Mouse (Mus musculus): ENCODE results near the gene Rdh11.

Gene Rdh11

DNA sequence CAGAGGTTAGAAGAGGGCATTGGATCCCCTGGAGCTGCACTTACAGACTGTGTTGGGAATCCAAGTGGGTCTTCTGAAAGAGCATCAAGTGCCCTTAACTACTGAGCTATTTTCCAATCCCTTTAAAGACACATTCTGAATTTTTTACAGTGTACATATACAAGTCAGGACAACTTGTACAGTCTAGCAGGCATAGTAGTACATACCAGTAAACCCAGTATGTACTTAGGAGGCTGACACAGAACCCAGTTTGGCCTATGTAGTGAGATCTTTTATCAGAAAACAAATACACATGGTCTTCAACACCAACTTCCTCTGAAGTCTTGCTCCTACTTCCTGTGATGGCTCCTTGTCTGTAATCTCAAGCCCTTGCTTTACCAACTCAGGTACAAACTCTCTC is 53.1 kb downstream of the Rdh11 start:
- DNase-seq = no peak

DNA sequence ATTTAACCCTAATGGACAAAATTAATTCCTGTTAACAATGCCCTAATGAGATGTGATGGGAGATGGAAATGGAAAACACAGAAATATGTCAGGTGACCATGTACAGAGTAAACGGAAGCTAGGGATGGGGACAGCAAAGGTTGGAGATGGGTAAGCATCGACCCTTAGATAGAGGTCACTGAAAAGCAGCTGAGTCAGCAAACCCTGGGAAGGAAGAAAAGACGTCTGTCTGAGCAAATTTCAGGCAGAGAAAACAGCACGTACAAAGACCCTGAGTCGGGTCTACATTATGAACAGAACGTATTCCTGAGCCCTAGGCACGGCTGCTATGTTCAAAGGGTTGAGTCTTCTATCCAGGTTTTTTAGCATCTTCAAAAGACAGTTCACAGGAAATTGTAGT is 55.1 kb downstream of the Rdh11 start:
- no peak for DNase-seq

DNA sequence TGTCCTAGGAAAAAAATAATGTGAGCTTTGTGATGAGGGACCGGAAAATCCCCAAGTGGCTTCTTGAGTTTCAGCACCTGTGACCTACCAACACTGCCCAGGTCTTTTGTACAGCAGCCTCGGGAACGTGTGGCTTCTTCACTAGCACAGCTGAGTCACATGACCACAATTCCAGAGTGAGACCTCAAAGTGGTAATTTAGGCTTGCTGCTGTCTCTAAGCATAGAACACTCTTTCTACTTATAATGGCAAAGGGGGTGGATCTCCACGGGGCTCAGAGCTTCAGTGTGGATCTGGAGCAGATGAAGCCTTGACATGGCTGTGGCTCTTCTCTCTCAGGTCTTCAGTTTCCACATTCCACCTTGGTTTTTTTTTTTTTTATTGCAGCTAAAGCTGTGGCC is 57.0 kb downstream of the Rdh11 start:
- no peak for DNase-seq

DNA sequence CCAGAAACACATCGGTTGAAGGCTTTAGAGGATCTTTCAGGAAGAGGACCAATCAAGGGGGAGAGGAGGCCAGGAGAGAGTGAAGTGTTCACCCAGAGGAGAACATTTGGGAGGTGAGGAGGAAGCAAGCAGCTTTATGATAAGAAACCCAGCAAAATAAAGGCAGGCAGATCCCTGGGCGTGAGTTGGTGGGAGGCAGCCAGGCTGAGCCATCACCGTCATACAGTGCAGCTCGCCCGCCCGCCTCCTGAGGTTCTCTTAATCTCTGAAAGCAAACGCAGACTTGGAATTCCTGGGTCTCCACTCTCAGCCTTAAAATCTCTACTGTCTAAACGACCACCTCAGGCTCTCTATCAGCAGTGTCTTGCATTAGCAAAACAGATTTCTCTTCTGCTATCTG is 57.4 kb downstream of the Rdh11 start:
- DNase-seq = peak; percentile 11

DNA sequence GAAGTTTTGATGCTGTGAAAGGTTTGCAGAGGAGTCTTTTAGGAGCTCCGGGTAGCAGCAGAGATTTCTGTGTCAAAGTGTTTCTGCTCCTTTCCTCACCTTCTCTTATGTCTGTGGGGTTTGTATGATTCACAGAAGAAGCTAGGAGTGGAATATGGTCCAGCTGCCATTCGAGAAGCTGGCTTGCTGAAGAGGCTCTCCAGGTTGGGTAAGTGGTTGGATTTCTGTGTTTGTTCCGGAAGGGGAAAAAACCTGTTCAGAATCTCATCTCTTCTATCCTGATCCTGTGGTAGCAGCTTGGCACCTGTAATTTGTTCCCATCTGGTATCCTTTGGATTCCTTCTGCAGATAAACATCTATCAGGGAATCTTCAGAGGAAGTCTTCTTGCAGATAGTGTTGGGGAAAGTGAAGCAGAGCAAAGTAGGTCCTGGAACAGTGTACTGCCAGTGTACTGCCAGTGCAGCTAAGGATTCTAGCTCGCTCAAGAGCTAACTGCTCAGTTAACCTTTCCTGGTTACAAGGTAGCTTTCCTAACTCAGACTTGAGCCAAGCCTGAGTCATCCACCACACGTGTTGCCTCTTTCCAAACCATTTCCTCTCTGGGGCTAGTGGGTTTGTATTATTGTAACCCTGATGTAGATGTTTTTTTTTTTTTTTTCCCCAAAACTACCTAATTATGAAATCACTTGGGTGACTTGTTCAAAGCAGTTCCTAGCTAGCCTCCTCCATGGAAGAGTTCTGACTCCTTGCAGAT is 60.2 kb downstream of the Rdh11 start:
- no peak for DNase-seq

DNA sequence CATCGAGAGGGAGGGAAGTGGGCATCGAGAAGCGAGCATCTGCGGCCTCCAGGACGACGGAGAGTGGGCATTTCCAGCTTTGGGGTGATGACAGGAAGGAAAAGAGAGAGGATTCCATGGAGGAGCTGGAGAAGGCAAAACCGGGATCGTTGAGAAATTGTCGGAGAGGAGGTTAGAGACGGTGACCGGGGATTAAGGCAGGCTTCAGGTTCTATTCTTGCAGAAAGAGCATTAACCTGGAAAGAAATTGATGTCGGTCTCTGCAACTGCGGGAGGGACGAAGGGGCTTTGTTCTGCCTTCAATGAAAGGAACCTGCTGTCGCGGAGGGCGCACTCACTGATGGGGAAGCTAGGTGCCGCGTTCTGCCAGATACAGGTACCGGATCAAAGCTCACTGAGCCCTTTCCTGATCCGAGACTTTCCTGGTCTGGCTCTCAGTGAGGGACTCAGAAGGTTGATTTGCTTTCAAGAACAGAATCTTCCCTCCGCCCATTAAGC is 60.9 kb downstream of the Rdh11 start:
- DNase-seq = peak; percentile 10

DNA sequence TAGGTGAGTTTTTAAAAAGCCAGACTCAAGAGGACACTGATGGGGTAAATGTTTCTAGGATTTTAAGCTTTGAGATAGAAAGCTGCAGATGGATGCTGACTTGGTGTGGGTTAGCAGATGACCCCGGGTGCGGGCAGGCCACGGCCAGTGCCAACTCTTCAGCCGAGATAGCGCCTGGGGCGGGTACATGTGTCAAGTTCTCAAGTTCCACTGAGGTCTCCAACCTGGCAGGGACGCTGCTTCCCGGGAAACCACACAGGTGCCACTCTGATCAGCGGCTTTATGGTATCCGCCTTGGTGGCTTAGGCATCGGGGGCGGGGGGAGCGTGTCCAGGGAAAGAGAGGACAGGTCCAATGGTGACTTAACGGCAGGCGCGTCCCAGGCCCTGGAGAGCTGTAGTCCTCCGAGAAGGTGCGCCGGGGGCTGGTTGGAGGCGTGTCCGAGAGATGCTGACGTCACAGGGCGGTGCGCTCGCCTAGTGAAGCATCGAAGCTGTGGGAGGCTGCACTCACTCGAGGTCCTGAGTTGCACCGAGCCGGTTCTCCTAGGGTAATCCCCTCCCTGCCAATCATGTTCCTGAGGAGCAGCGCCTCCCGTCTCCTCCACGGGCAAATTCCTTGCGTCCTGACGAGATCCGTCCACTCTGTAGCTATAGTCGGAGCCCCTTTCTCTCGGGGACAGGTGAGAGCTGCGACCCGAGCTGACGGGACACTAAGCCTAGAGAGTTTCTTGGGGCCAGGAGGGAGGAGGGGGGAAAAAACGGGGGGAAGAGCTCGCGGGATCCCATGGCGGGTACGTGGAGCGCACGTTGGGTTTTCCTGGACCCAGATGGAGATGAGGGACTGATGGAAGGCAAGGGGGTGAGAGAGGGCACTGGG is 61.6 kb downstream of the Rdh11 start, which contains the start of gene Arg2:
Arg2 (plus strand) TSS at position 479 of the 879 bp plus-strand sequence.
- peak; percentile 70 for DNase-seq
